In genomic region chr11:85831656-85832230, GRCm38 (mm10) we compare ENCODE assay signal across 8 mouse cellular contexts. TPM values are rescaled to one million over a fixed set of nuclear protein-coding genes. Genes with fewer than 3 reads are reported as not detected.
DNase-seq lines count a peak whose midpoint lies in the region; ATAC-seq and TF ChIP-seq lines count a peak whose summit lies in the region.
"Had no signal": no experiment of that assay in that cellular context is flagged by ENCODE, and none has a peak within 500 bp of the region (broad histone marks: within the 10 kb centered on the region; RNA-seq: fewer than 3 reads in every experiment).

No protein-coding gene starts in this region.

- H3K4me1 ChIP-seq in hindbrain, embryonic 15.5 days (replicated peaks), result peaks cover 29% of the 10 kb centered on the region
- H3K4me1 ChIP-seq in midbrain, embryonic 11.5 days (ENCODE audit: control insufficient read depth, insufficient read depth, low read length), result peaks cover 32% of the 10 kb centered on the region

- no peak for TF ChIP-seq POLR2A in brain, embryonic 14.5 days (IDR thresholded peaks at IDR 0.05; ENCODE audit: borderline replicate concordance, extremely low read depth, insufficient read depth, insufficient read length, poor library complexity, severe bottlenecking)

- H3K4me3 ChIP-seq in hindbrain, embryonic 15.5 days, result peak overlapping the region; percentile 32
- H3K4me3 ChIP-seq in midbrain, embryonic 11.5 days (ENCODE audit: low read depth, low read length), result peak overlapping the region; percentile 47

- WGBS in hindbrain, embryonic 15.5 days, result under 1% methylated on average over 33 of the region's 33 CpGs
- 1% methylated on average over 33 of the region's 33 CpGs for WGBS in midbrain, embryonic 11.5 days

- no peaks in the 10 kb centered on the region for H3K36me3 ChIP-seq in hindbrain, embryonic 15.5 days
- H3K36me3 ChIP-seq in midbrain, embryonic 11.5 days (ENCODE audit: control insufficient read depth, insufficient read depth, low read length), result no peaks in the 10 kb centered on the region

- DNase-seq in MN1 (ENCODE audit: low spot score), result peak; percentile 49
- DNase-seq in brain, embryonic 14.5 days (ENCODE audit: low read depth), result peak; percentile 42
- DNase-seq in midbrain, embryonic 11.5 days (ENCODE audit: low spot score, missing footprints), result peak; percentile 96
- DNase-seq in spleen, postnatal 10 days (ENCODE audit: low spot score in 2 of 2), result no peak
- no peak for DNase-seq in cerebellum, postnatal 25 days
- DNase-seq in layer of hippocampus, adult 18-20 months (ENCODE audit: low spot score in 2 of 2), result no peak

- peaks cover 72% of the 10 kb centered on the region for H3K27me3 ChIP-seq in hindbrain, embryonic 15.5 days
- H3K27me3 ChIP-seq in midbrain, embryonic 11.5 days (ENCODE audit: control insufficient read depth, insufficient read depth, low read length), result peaks cover 99% of the 10 kb centered on the region

- no peak for TF ChIP-seq CTCF in brain, embryonic 14.5 days (IDR thresholded peaks at IDR 0.05; ENCODE audit: borderline replicate concordance, extremely low read depth, insufficient read depth, insufficient read length)

- no peaks in the 10 kb centered on the region for H3K9me3 ChIP-seq in hindbrain, embryonic 15.5 days
- H3K9me3 ChIP-seq in midbrain, embryonic 11.5 days (ENCODE audit: control insufficient read depth, low read length), result no peaks in the 10 kb centered on the region

- no peak for ATAC-seq in hindbrain, embryonic 15.5 days (ENCODE audit: low FRiP score, low read depth)
- ATAC-seq in midbrain, embryonic 11.5 days (ENCODE audit: low FRiP score), result no peak

- no peak overlapping the region for H3K27ac ChIP-seq in hindbrain, embryonic 15.5 days (replicated peaks)
- no peak overlapping the region for H3K27ac ChIP-seq in midbrain, embryonic 11.5 days (ENCODE audit: low read depth, low read length)

- H3K4me2 ChIP-seq in hindbrain, embryonic 15.5 days, result peak overlapping the region; percentile 63
- H3K4me2 ChIP-seq in midbrain, embryonic 11.5 days, result peak overlapping the region; percentile 80

- H3K9ac ChIP-seq in hindbrain, embryonic 15.5 days, result no peak overlapping the region
- H3K9ac ChIP-seq in midbrain, embryonic 11.5 days (ENCODE audit: low read length), result no peak overlapping the region

RNA-seq across cellular contexts. Expression of gene Tbx2, which starts 0.6 kb away (rescaled TPM):
- polyA plus RNA-seq in brain, embryonic 14.5 days (2012; rRNA removed), result 5.9 and 8.9 TPM in 2 replicates
- 1.5 and 1.9 TPM in 2 replicates for polyA plus RNA-seq in hindbrain, embryonic 15.5 days (2015; fragmentation: Nextera tagmentation; extraction: Ambion mirVana)
- 0.32 and 0.79 TPM in 2 replicates for polyA plus RNA-seq in midbrain, embryonic 11.5 days (2014; fragmentation: Nextera tagmentation; extraction: Ambion mirVana)
- total RNA-seq in layer of hippocampus, adult 18-20 months (2021), result 1 to 10 TPM; 1.2 to 1.3 TPM

RNA-seq across cellular contexts. Expression of gene Gm11444, which starts 18.4 kb away (rescaled TPM):
- not detected in 2 replicates for polyA plus RNA-seq in brain, embryonic 14.5 days (2012; rRNA removed)
- not detected in 2 replicates for polyA plus RNA-seq in hindbrain, embryonic 15.5 days (2015; fragmentation: Nextera tagmentation; extraction: Ambion mirVana)
- polyA plus RNA-seq in midbrain, embryonic 11.5 days (2014; fragmentation: Nextera tagmentation; extraction: Ambion mirVana), result not detected in 2 replicates
- total RNA-seq in layer of hippocampus, adult 18-20 months (2021), result not detected
- total RNA-seq: left cerebral cortex, postnatal 25 days had no signal

RNA-seq across cellular contexts. Expression of gene Tbx4, which starts 54.5 kb away (rescaled TPM):
- 0.33 and 0.42 TPM in 2 replicates for polyA plus RNA-seq in brain, embryonic 14.5 days (2012; rRNA removed)
- 0.21 and 0.31 TPM in 2 replicates for polyA plus RNA-seq in hindbrain, embryonic 15.5 days (2015; fragmentation: Nextera tagmentation; extraction: Ambion mirVana)
- polyA plus RNA-seq in midbrain, embryonic 11.5 days (2014; fragmentation: Nextera tagmentation; extraction: Ambion mirVana), result 0.04 and 0.19 TPM in 2 replicates
- under 1 TPM in 1 of 2 experiments, not detected in 1; 0.18 TPM for total RNA-seq in layer of hippocampus, adult 18-20 months (2021)

Comparison
In these comparisons a context has a peak if more than half of its experiments do, and no peak if none do; other contexts are left out.
1. DNase-seq: peak in MN1 (single experiment), brain, embryonic 14.5 days (single experiment) and midbrain, embryonic 11.5 days (single experiment); none in spleen, postnatal 10 days (0 of 2), cerebellum, postnatal 25 days (0 of 2) and layer of hippocampus, adult 18-20 months (0 of 2).